Mouse (Mus musculus) kidney, adult 2 months (tissue): ENCODE data around the gene Fbxw2. TPM values are rescaled to one million over a fixed set of nuclear protein-coding genes. Genes with fewer than 3 reads are reported as not detected.
A peak's percentile ranks its signal among the peaks of the same experiment; 100 is the strongest.

Experiments used
- DNase-seq: peaks from one replicate; pipeline ENCODE4 v3.0.0; 2021
- H3K27ac ChIP-seq: fragments of 200-500 bp; 2 replicates; pipeline ENCODE4 v1.5.1; 2012; ENCODE audit warnings: low read depth, low read length, control low read depth, inconsistent platforms; ENCODE audit not compliant: insufficient read depth
- H3K27me3 ChIP-seq: fragments of 200-500 bp; replicated peaks from 2 replicates; pipeline ENCODE4 v1.6.1; 2012; ENCODE audit warnings: mild to moderate bottlenecking, moderate library complexity, low read length, inconsistent platforms; ENCODE audit not compliant: control insufficient read depth, insufficient read depth
- H3K36me3 ChIP-seq: fragments of 200-500 bp; 2 replicates; pipeline ENCODE4 v1.6.1; 2012; ENCODE audit warnings: mild to moderate bottlenecking, moderate library complexity, low read length, inconsistent platforms; ENCODE audit not compliant: control insufficient read depth, insufficient read depth
- H3K4me1 ChIP-seq: fragments of 200-500 bp; 2 replicates; pipeline ENCODE4 v1.6.1; 2011; ENCODE audit warnings: low read length; ENCODE audit not compliant: control insufficient read depth, insufficient read depth
- H3K4me3 ChIP-seq: fragments of 200-500 bp; 2 replicates; pipeline ENCODE4 v1.5.1; 2011; ENCODE audit warnings: mild to moderate bottlenecking, low read depth, low read length, control low read depth; ENCODE audit not compliant: insufficient read depth
- CTCF ChIP-seq: fragments of 200-500 bp; conservative IDR thresholded peaks from 2 replicates; pipeline ENCODE4 v1.5.1; 2011; ENCODE audit warnings: low read depth, mild to moderate bottlenecking, control low read depth, low read length, moderate library complexity, mixed read lengths; ENCODE audit not compliant: insufficient read depth, insufficient read length
- POLR2A ChIP-seq: fragments of 200-500 bp; IDR thresholded peaks from one replicate; pipeline ENCODE4 v1.6.1; 2011; ENCODE audit warnings: low read depth, low read length, control low read depth
- WGBS: fragments of 180-500 bp; shearing (Covaris S2); methylation state at CpG from one replicate; pipeline ENCODE4 v1.1.7; 2018; 5-methylcytosine and 5-hydroxymethylcytosine counted together
- polyA plus RNA-seq: library from polyadenylated mRNA; depleted of rRNA; stranded (reverse); fragments of >200 nt; gene quantifications from 2 replicates; pipeline ENCODE4 v1.2.3, GENCODE M21; 2012

Fbxw2 gene
- polyA plus RNA-seq, 1 experiment: 34.1 TPM

DNA sequence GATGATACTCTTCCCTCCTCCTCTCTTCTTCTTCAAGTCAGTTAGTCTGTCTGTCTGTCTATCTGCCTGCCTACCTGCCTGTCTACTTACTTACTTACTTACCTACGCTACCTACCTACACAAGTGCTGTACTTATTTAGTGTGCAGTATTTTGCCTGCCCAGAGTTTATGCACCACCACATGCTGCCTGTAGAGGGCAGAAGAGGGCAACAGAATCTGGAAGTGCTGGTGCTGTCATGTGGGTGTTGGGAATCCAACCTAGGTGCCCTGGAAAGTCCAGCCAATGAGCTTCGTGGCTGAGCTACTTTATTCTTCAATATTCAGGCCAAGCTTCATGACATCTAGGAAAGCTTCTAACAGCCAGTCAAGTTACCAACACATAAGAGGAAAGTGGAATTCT is 42.0 kb downstream of the Fbxw2 start:
- Histone ChIP-seq H3K27ac (no peak overlapping the region), H3K4me3 (no peak overlapping the region), H3K27me3 (no peaks in the 10 kb centered on the region), H3K4me1 (no peaks in the 10 kb centered on the region), H3K36me3 (no peaks in the 10 kb centered on the region; the same call in 1 of the 2 replicates)
- WGBS: 71% methylated on average over 2 of the region's 2 CpGs
- peak; percentile 65 for DNase-seq
- TF ChIP-seq CTCF (peak; percentile 93), POLR2A (no peak)

DNA sequence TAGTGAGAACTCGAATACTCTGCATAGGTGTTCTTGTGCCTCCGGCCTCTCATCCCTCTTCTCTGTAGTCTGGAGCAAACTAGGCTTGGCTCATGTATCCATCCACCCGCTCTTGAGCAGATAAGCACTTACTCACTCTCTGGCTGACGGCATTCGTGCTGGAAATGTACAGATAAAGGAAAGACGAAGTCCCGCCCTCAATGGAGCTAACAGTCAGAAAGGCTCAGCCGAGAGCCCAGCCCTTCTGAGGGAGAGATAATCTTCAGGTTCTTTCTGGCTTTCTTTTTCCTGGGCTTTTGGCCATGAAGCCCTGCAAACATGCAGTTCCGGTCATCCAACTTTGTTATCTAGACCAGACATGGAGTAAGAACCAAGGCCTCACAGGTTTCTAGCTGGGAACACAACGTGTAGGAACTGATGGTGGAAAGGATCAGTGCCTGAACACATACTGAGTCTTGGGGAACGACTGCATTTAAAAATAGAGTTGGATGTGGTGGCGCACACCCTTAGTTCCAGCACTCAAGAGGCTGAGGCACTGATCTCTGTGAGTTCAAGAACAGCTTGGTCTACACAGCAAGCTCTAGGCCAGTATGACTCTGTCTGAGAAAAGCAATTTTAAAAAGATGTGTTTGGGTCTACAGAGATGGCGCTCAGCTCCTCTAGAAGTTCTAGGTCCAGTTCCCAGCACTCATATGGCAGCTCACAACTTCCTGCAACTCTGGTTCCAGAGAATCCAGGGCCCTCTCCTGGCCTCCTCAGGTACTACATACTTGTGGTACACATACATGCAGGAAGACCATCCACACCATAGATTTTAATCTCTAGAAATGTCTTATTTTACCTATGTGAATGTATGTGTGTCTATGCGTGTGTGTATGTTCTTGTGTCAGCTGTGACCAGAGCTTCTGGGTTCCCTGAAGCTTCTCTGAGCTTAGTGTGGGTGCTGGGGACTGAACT is 42.8 kb downstream of the Fbxw2 start:
- no peak for TF ChIP-seq CTCF
- Histone ChIP-seq H3K36me3 (no peaks in the 10 kb centered on the region; the same call in 1 of the 2 replicates), H3K27me3 (no peaks in the 10 kb centered on the region), H3K4me3 (no peak overlapping the region), H3K27ac (no peak overlapping the region), H3K4me1 (no peaks in the 10 kb centered on the region)
- 93% methylated on average over 14 of the region's 14 CpGs for WGBS
- DNase-seq: no peak

DNA sequence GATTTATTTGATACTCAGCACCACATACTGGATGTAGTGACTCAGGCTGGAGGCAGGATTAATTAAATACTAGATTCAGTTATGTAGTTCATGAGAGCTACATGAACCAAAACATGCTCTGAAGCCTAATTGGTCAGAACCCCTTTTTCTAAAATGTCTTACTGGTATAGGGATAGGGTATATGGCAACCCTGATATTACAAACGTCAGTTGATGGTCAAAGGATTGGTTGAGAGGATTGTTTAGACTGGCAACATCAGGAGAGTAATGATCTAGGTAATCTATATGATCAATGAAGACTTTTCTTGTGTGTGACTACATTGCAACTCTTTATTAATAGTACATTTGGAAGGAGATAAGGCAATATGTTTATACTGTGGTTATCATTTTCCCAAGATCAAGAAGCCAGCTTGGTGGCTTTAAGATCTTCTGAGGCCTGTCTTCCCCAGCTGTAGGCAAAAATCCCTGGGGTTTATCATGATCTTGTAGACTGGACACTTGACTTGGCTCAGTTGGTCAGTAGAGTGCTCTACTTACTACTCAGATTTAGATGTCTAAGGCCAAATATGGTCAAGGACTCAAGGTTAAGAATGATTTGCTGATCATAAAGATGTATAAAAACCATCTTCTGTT is 48.8 kb downstream of the Fbxw2 start:
- Histone ChIP-seq H3K4me3 (no peak overlapping the region), H3K4me1 (peaks cover 13% of the 10 kb centered on the region; the same call in 1 of the 2 replicates), H3K27me3 (no peaks in the 10 kb centered on the region), H3K27ac (no peak overlapping the region), H3K36me3 (peaks cover 30% of the 10 kb centered on the region)
- TF ChIP-seq POLR2A: no peak
- TF ChIP-seq CTCF: no peak
- WGBS: 61% methylated on average over 1 of the region's 1 CpGs
- no peak for DNase-seq

DNA sequence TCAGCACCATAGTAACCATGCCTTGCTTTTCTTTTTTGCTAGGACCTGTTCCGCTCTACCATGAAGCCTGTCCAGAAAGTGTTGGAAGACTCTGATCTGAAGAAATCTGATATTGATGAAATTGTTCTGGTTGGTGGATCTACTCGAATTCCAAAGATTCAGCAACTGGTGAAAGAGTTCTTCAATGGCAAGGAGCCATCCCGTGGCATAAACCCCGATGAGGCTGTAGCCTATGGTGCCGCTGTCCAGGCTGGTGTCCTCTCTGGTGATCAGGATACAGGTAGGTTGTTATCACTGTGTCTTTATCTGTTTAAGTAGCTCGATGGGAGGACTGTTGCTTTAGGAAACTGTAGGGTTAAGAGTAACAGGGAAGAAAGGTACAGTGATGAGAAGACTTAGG is 51.6 kb downstream of the Fbxw2 start:
- Histone ChIP-seq H3K27me3 (no peaks in the 10 kb centered on the region), H3K36me3 (peaks cover 30% of the 10 kb centered on the region), H3K4me1 (peaks cover 15% of the 10 kb centered on the region; the same call in 1 of the 2 replicates), H3K27ac (no peak overlapping the region), H3K4me3 (no peak overlapping the region)
- DNase-seq: no peak
- WGBS: 63% methylated on average over 6 of the region's 6 CpGs
- TF ChIP-seq CTCF (no peak), POLR2A (no peak)

DNA sequence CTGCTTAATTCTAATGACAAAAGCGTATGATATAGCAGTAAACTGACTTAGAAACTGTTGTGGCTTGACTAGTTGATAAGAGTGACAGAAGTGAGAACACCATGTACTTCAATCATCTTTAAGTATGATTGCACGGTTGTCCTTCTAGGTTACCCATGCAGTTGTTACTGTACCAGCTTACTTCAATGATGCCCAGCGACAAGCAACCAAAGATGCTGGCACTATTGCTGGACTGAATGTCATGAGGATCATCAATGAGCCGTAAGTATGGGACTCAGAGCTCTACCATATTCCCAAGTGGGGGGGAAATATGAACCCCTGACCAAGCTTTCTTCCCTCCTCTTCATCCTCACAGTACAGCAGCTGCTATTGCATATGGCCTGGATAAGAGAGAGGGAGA is 52.4 kb downstream of the Fbxw2 start:
- WGBS: 77% methylated on average over 4 of the region's 4 CpGs
- Histone ChIP-seq H3K27me3 (no peaks in the 10 kb centered on the region), H3K4me3 (no peak overlapping the region), H3K27ac (no peak overlapping the region), H3K36me3 (peaks cover 30% of the 10 kb centered on the region), H3K4me1 (peaks cover 15% of the 10 kb centered on the region; the same call in 1 of the 2 replicates)
- DNase-seq: no peak
- TF ChIP-seq POLR2A (no peak), CTCF (no peak)

DNA sequence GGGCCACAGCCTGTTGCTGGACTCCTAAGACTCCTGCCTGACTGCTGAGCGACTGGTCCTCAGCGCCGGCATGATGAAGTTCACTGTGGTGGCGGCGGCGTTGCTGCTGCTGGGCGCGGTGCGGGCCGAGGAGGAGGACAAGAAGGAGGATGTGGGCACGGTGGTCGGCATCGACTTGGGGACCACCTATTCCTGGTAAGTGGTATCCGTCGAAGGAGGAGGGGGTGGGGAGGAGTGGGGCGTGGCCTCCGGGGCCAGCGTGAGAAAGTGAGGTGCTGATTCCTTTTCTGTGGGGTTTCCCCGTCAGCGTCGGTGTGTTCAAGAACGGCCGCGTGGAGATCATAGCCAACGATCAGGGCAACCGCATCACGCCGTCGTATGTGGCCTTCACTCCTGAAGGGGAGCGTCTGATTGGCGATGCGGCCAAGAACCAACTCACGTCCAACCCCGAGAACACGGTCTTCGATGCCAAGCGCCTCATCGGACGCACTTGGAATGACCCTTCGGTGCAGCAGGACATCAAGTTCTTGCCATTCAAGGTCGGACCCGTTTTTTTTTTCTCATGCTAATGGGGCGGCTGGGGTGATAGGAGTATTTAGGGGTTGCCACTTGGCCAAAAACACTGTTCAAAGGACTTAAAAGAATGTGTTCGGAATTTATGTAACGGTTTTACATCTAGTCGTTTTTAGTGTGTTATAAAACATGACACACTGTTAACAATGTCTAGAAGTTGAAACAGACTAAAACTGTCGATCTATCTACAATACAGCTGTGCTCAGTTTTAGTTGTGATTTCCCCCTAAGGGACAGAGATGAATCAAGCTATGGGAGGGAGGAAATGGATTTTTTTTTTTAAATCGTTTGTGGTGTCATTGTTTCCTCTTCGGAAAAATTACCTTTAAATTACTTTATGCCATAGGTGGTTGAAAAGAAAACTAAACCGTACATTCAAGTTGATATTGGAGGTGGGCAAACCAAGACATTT is 53.6 kb downstream of the Fbxw2 start:
- peak overlapping the region; percentile 76 for H3K27ac ChIP-seq
- peaks cover 28% of the 10 kb centered on the region for H3K36me3 ChIP-seq
- H3K27me3 ChIP-seq: no peaks in the 10 kb centered on the region
- DNase-seq: no peak
- WGBS: under 1% methylated on average over 50 of the region's 50 CpGs
- peaks cover 15% of the 10 kb centered on the region; the same call in 1 of the 2 replicates for H3K4me1 ChIP-seq
- H3K4me3 ChIP-seq: peak overlapping the region; percentile 84
- TF ChIP-seq CTCF (no peak), POLR2A (peak; percentile 16)
